Mouse (Mus musculus) embryo, embryonic 11 days (tissue): ENCODE measurements at regions not wholly inside any gene's neighbourhood (a gene's known extent, or its start where the extent isn't known, plus 50 kb on each side); places are given as distances from the start of the nearest gene placed in this dataset.

Source experiments
- DNase-seq: peaks from one replicate; pipeline ENCODE4 v3.0.0-alpha.2; 2015

- DNase-seq: peak; percentile 11
Measured at GRCm38 (mm10) chr10:38269136-38269535, 552.4 kb downstream of the Rfpl4b start.

- no peak for DNase-seq
Measured at GRCm38 (mm10) chr10:38265564-38265963, 556.0 kb downstream of the Rfpl4b start.

- DNase-seq: no peak
Measured at GRCm38 (mm10) chr10:38246821-38247220, 574.8 kb downstream of the Rfpl4b start.
